Mouse (Mus musculus) adrenal gland, postnatal 0 days (tissue): ENCODE results near the gene Zfp445. TPM values are rescaled to one million over a fixed set of nuclear protein-coding genes. Genes with fewer than 3 reads are reported as not detected.

Experiments used
- polyA plus RNA-seq: library from polyadenylated mRNA; unstranded; fragments of >200 nt; fragmentation: Nextera tagmentation; extraction: Ambion mirVana; gene quantifications from 2 replicates; pipeline ENCODE4 v1.2.1, GENCODE M21; 2015

The Zfp445 gene
- polyA plus RNA-seq: 18.7 and 29.7 TPM in 2 replicates

DNA sequence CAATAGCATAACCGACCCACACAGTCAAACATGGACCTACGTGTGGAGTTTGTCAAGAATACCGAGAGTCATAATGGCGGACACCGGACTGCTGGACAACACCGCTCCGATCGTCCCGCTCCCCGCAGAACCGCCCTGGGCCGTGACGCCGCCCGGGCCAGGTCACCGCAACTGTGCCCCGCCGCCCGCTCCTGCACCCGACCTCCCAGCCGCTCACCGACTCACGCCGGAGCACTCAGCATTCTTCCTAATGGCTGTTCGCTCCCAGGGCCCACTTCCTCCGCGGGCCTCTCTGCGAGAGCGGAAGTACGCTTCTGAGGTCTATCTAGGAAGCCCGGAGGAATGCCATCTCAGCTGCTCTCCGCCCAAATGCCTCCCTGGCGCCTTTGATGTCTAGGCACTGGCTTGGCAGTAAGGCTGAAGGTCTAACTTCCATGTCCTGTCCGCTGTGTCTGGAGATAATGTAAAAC, at the start of gene Zfp445:
Gene Zfp445 (minus strand): TSS at position 310 of the 470 bp plus-strand sequence.

DNA sequence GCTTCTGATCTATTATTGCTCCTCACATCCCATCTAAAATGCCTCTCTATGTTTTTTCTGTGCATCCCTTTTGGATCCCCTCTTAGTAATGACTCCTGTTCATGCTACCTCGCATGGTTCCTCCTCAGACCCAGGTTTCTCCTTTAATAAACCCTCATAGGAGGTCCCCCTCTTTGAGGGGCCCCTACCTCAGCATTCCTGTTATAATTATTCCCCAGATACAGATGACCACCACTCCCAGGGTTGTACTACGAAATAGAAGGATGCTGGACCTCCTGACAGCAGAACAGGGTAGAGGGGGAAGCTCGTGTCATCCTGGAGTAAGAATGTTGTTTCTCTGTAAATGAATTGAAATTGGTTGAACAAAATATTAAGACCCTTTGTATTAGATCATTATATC, 19.6 kb upstream of the Zfp445 start, which contains the start of gene Zkscan7:
Gene Zkscan7 (plus strand): TSS at position 301 of the 400 bp plus-strand sequence.

DNA sequence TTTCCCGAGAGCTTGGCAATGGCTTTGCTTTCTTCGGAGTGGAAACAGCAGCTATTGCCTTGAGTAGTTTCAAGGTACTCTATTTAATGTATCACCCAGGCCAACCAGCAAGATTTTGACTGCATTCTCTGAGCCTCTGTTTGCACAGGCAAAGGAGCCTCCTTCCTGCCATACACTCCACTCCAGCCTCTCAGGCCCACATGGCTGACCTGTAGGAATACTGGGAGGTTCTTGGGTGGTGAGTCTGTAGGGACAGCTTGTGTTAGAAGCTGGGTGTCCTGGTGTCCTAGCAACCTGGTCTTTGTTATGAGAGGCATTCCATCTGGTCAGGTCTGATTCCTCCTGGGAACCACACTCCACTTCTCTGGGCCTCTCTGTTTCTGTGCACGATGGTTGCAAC, 22.0 kb downstream of the Zfp445 start, which contains the start of gene Gm35549:
Gene Gm35549 (minus strand): TSS at position 276 of the 400 bp plus-strand sequence.

DNA sequence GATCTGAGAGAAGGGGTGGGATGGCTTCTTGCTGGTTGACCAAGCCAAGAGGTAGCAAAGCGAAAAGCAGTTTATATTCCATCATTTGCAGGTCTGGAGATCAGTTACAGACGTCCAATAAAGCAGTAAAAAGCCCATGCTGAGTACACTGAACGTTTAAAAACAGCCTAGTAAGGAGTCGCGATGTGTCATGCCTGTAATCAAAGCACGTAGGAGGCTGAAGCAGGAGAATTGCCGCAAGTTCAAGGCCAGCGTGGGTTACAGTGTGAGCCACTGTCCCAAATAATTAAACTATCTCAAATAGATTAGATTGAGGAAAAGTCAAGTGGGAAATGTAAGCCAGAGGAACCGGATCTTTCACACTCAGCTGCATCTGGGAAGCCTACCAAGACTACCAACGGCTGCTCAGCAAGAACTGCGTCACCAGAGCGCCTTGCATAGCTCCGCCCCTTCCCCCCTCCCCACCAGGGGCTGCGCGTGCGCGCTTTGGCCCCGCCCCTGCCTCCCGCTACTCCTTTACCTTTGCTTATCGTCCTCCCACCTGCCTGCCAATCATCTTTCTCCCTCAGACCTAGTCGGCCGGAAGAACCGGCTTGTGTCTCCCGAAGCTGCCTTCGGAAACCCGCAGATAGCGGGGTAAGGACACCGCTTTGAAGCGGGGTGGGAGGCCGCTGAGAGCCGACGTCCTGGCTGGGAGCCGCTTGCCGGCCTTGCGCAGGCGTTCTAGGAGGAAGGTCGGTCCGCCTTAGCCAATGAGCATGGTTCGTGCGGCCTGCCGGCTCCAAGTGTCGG, 60.6 kb downstream of the Zfp445 start, which contains the start of gene Tcaim:
Gene Tcaim (plus strand): TSS at position 487 of the 792 bp plus-strand sequence.

Other genes with a start within 250 kb of the Zfp445 start
- 0.03 and 0.05 TPM in 2 replicates for gene Topaz1, start 118.7 kb downstream of the Zfp445 start, polyA plus RNA-seq
- gene Tcaim, start 60.5 kb downstream of the Zfp445 start, polyA plus RNA-seq: 7.0 and 9.1 TPM in 2 replicates
- gene Gm35549, start 22.0 kb downstream of the Zfp445 start, polyA plus RNA-seq: 0.47 TPM in 1 of 2 replicates, not detected in the other
- 3.0 and 3.9 TPM in 2 replicates for gene Zkscan7, start 19.7 kb upstream of the Zfp445 start, polyA plus RNA-seq
- gene Zfp105, start 57.1 kb upstream of the Zfp445 start, polyA plus RNA-seq: 9.1 TPM in 2 replicates
- 53.2 and 60.2 TPM in 2 replicates for gene 1110059G10Rik, start 85.0 kb upstream of the Zfp445 start, polyA plus RNA-seq
- gene Kif15, start 85.0 kb upstream of the Zfp445 start, polyA plus RNA-seq: 7.9 and 11.4 TPM in 2 replicates
- gene Tmem42, start 155.3 kb upstream of the Zfp445 start, polyA plus RNA-seq: 43.7 and 50.4 TPM in 2 replicates
- gene Tgm4, start 168.7 kb upstream of the Zfp445 start, polyA plus RNA-seq: 0.49 and 0.90 TPM in 2 replicates
- gene Zdhhc3, start 247.2 kb upstream of the Zfp445 start, polyA plus RNA-seq: 39.8 and 66.9 TPM in 2 replicates
- 83.0 and 93.8 TPM in 2 replicates for gene Exosc7, start 247.2 kb upstream of the Zfp445 start, polyA plus RNA-seq